Mouse (Mus musculus) G1E (cell line): Measurements from ENCODE around the gene Rgl3. TPM values are rescaled to one million over a fixed set of nuclear protein-coding genes. Genes with fewer than 3 reads are reported as not detected.

Experiments used
- ATAC-seq: 2 replicates; pipeline ENCODE4 v1.8.0; 2016; ENCODE audit warnings: mild to moderate bottlenecking; ENCODE audit not compliant: insufficient number of reproducible peaks, poor library complexity, low FRiP score, severe bottlenecking; ENCODE audit errors: extremely low read depth
- DNase-seq: peaks from one replicate; pipeline ENCODE4 v3.0.0; 2012; ENCODE audit warnings: low spot score
- H3K27me3 ChIP-seq: 2 replicates; pipeline ENCODE4 v1.6.1; 2012; ENCODE audit warnings: mild to moderate bottlenecking, low read length, inconsistent platforms; ENCODE audit not compliant: insufficient read depth
- H3K36me3 ChIP-seq: replicated peaks from 2 replicates; pipeline ENCODE3; 2012; ENCODE audit warnings: mild to moderate bottlenecking, inconsistent platforms
- H3K4me1 ChIP-seq: 2 replicates; pipeline ENCODE4 v1.6.1; 2012; ENCODE audit warnings: low read depth, low read length, inconsistent platforms, mixed read lengths; ENCODE audit not compliant: insufficient read depth
- H3K4me3 ChIP-seq: 2 replicates; pipeline ENCODE4 v1.5.1; 2012; ENCODE audit warnings: low read depth, mild to moderate bottlenecking, inconsistent platforms, low read length, moderate library complexity, mixed read lengths
- H3K9me3 ChIP-seq: replicated peaks from 2 replicates; pipeline ENCODE4 v1.6.1; 2012; ENCODE audit warnings: inconsistent platforms
- CTCF ChIP-seq: IDR thresholded peaks from 2 replicates; pipeline ENCODE4 v1.5.1; 2012; ENCODE audit warnings: low read depth, low read length, inconsistent platforms, mixed read lengths
- GATA1 ChIP-seq: IDR thresholded peaks from 2 replicates; pipeline ENCODE4 v1.6.1; 2012; ENCODE audit warnings: borderline replicate concordance, low read length, inconsistent platforms, mixed read lengths
- GATA2 ChIP-seq: IDR thresholded peaks from 2 replicates; pipeline ENCODE4 v1.6.1; 2012; ENCODE audit warnings: low read depth, low read length, inconsistent platforms, borderline replicate concordance
- POLR2AphosphoS5 ChIP-seq: IDR thresholded peaks from 2 replicates; pipeline ENCODE4 v1.6.1; 2012; ENCODE audit warnings: low read depth, low read length, inconsistent platforms; ENCODE audit not compliant: insufficient replicate concordance
- TAL1 ChIP-seq: conservative IDR thresholded peaks from 2 replicates; pipeline ENCODE4 v1.6.1; 2012; ENCODE audit warnings: low read depth, low read length, inconsistent platforms, mixed read lengths
- polyA plus RNA-seq: library from polyadenylated mRNA; stranded (reverse); fragments of >175 nt; gene quantifications from 2 replicates; pipeline ENCODE4 v1.2.3, GENCODE M21; 2012
- total RNA-seq, 2 experiments: library from RNA; stranded (forward) in 1 of 2; stranded (reverse) in 1 of 2; fragments of 200-1000 nt in 1 of 2; fragments of >200 nt in 1 of 2; fragmentation: Nextera tagmentation in 1 of 2; gene quantifications; 2 replicates each; pipeline ENCODE4 v1.2.3; 2014 to 2017

The Rgl3 gene
- total and polyA plus RNA-seq, 3 experiments = 0.05 TPM; not detected in 2

- DNase-seq = no peak
Measured at GRCm38 (mm10) chr9:21976626-21977175, 12.5 kb downstream of the Rgl3 start.

GRCm38 (mm10) chr9:21969304-21969703 is 19.9 kb downstream of the Rgl3 start:
- no peaks in the 10 kb centered on the region for H3K36me3 ChIP-seq
- peaks cover 8% of the 10 kb centered on the region; the same call in 1 of the 2 replicates for H3K4me1 ChIP-seq
- ATAC-seq (no peak), DNase-seq (no peak)
- TF ChIP-seq CTCF (no peak), GATA1 (no peak), GATA2 (no peak), TAL1 (no peak), POLR2AphosphoS5 (no peak)
- H3K4me3 ChIP-seq = no peak overlapping the region
- H3K9me3 ChIP-seq = no peaks in the 10 kb centered on the region
- peaks cover 15% of the 10 kb centered on the region for H3K27me3 ChIP-seq

More at GRCm38 (mm10) chr9:21976626-21977175, 12.5 kb downstream of the Rgl3 start:
- Histone ChIP-seq H3K4me1 (no peaks in the 10 kb centered on the region; the same call in 1 of the 2 replicates), H3K36me3 (no peaks in the 10 kb centered on the region), H3K9me3 (no peaks in the 10 kb centered on the region), H3K4me3 (no peak overlapping the region), H3K27me3 (peaks cover 28% of the 10 kb centered on the region)
- TF ChIP-seq POLR2AphosphoS5 = no peak
- no peak for TF ChIP-seq TAL1
- TF ChIP-seq GATA1 = no peak
- no peak for TF ChIP-seq CTCF
- no peak for TF ChIP-seq GATA2
- no peak for ATAC-seq

- Histone ChIP-seq H3K9me3 (no peaks in the 10 kb centered on the region), H3K4me1 (peaks cover 12% of the 10 kb centered on the region), H3K4me3 (no peak overlapping the region), H3K36me3 (no peaks in the 10 kb centered on the region), H3K27me3 (peaks cover 14% of the 10 kb centered on the region)
- ATAC-seq = no peak
- no peak for DNase-seq
- TF ChIP-seq GATA1 = no peak
- TF ChIP-seq CTCF = no peak
- TF ChIP-seq POLR2AphosphoS5 = no peak
- no peak for TF ChIP-seq TAL1
- no peak for TF ChIP-seq GATA2
Measured at GRCm38 (mm10) chr9:21968883-21969282, 20.4 kb downstream of the Rgl3 start.

GRCm38 (mm10) chr9:21963417-21963816 is 25.8 kb downstream of the Rgl3 start, which contains the start of gene Epor:
Epor (minus strand) TSS chr9:21963506.
- peak; percentile 71 for DNase-seq

GRCm38 (mm10) chr9:21962416-21963059 is 26.7 kb downstream of the Rgl3 start:
- Histone ChIP-seq H3K9me3 (no peaks in the 10 kb centered on the region), H3K36me3 (peaks cover 41% of the 10 kb centered on the region), H3K27me3 (no peaks in the 10 kb centered on the region), H3K4me3 (peak overlapping the region; percentile 76), H3K4me1 (peaks cover 64% of the 10 kb centered on the region)
- peak; percentile 78 for ATAC-seq
- peak; percentile 88 for DNase-seq
- TF ChIP-seq POLR2AphosphoS5 (no peak), TAL1 (peak; percentile 89)

More at GRCm38 (mm10) chr9:21963417-21963816, 25.8 kb downstream of the Rgl3 start, which contains the start of gene Epor:
- H3K9me3 ChIP-seq = no peaks in the 10 kb centered on the region
- H3K4me1 ChIP-seq = peaks cover 59% of the 10 kb centered on the region
- ATAC-seq = peak; percentile 47
- H3K36me3 ChIP-seq = peaks cover 34% of the 10 kb centered on the region
- TF ChIP-seq POLR2AphosphoS5 (no peak), TAL1 (no peak; the same call in 1 of the 2 replicates), GATA2 (no peak), GATA1 (no peak)
- no peaks in the 10 kb centered on the region for H3K27me3 ChIP-seq
- H3K4me3 ChIP-seq = peak within 1 kb of the TSS; percentile 76

GRCm38 (mm10) chr9:21962010-21962409 is 27.2 kb downstream of the Rgl3 start:
- no peaks in the 10 kb centered on the region for H3K27me3 ChIP-seq
- ATAC-seq (no peak), DNase-seq (peak; percentile 30)
- TF ChIP-seq TAL1 (no peak), GATA2 (no peak)
- no peaks in the 10 kb centered on the region for H3K9me3 ChIP-seq
- peak overlapping the region; percentile 76 for H3K4me3 ChIP-seq
- peaks cover 46% of the 10 kb centered on the region for H3K36me3 ChIP-seq
- peaks cover 68% of the 10 kb centered on the region for H3K4me1 ChIP-seq
